Mouse (Mus musculus): ENCODE measurements around the gene Slc5a5.

Gene Slc5a5

GRCm38 (mm10) chr8:70892022-70892895 is at the start of gene Slc5a5:
Slc5a5 (minus strand) TSS chr8:70892757.
- no peak for DNase-seq (ENCODE audit: low read depth, low spot score)

GRCm38 (mm10) chr8:70941478-70941877 is 48.9 kb upstream of the Slc5a5 start:
- DNase-seq (ENCODE audit: low read depth, low spot score), result no peak

GRCm38 (mm10) chr8:70937200-70937599 is 44.6 kb upstream of the Slc5a5 start:
- DNase-seq (ENCODE audit: low read depth, low spot score), result no peak

GRCm38 (mm10) chr8:70934786-70935185 is 42.2 kb upstream of the Slc5a5 start:
- no peak for DNase-seq (ENCODE audit: low read depth, low spot score)

- no peak for DNase-seq (ENCODE audit: low read depth, low spot score)
Observed at GRCm38 (mm10) chr8:70933036-70933435, 40.5 kb upstream of the Slc5a5 start.

- no peak for DNase-seq (ENCODE audit: low read depth, low spot score)
Observed at GRCm38 (mm10) chr8:70931731-70932130, 39.2 kb upstream of the Slc5a5 start.

GRCm38 (mm10) chr8:70928778-70929322 is 36.3 kb upstream of the Slc5a5 start:
- DNase-seq (ENCODE audit: low read depth, low spot score), result no peak

GRCm38 (mm10) chr8:70928096-70928495 is 35.5 kb upstream of the Slc5a5 start:
- no peak for DNase-seq (ENCODE audit: low read depth, low spot score)

- DNase-seq (ENCODE audit: low read depth, low spot score), result no peak
Observed at GRCm38 (mm10) chr8:70926396-70926795, 33.8 kb upstream of the Slc5a5 start.

- DNase-seq (ENCODE audit: low read depth, low spot score), result no peak
Observed at GRCm38 (mm10) chr8:70925754-70926153, 33.2 kb upstream of the Slc5a5 start.

- no peak for DNase-seq (ENCODE audit: low read depth, low spot score)
Observed at GRCm38 (mm10) chr8:70924151-70924550, 31.6 kb upstream of the Slc5a5 start.

GRCm38 (mm10) chr8:70920049-70920922 is 27.7 kb upstream of the Slc5a5 start:
- DNase-seq (ENCODE audit: low read depth, low spot score), result no peak

GRCm38 (mm10) chr8:70914704-70915103 is 22.1 kb upstream of the Slc5a5 start:
- DNase-seq (ENCODE audit: low read depth, low spot score), result no peak

GRCm38 (mm10) chr8:70913523-70913922 is 21.0 kb upstream of the Slc5a5 start:
- DNase-seq (ENCODE audit: low read depth, low spot score), result no peak

GRCm38 (mm10) chr8:70912955-70913354 is 20.4 kb upstream of the Slc5a5 start:
- no peak for DNase-seq (ENCODE audit: low read depth, low spot score)

- no peak for DNase-seq (ENCODE audit: low read depth, low spot score)
Observed at GRCm38 (mm10) chr8:70911596-70911995, 19.0 kb upstream of the Slc5a5 start.

GRCm38 (mm10) chr8:70907518-70907917 is 15.0 kb upstream of the Slc5a5 start:
- no peak for DNase-seq (ENCODE audit: low read depth, low spot score)

GRCm38 (mm10) chr8:70905831-70906736 is 13.5 kb upstream of the Slc5a5 start, which contains the start of gene Map1s:
Map1s (plus strand) TSS chr8:70905932.
- DNase-seq (ENCODE audit: low read depth, low spot score), result peak; percentile 86

GRCm38 (mm10) chr8:70905463-70905830 is 12.9 kb upstream of the Slc5a5 start:
- no peak for DNase-seq (ENCODE audit: low read depth, low spot score)

- no peak for DNase-seq (ENCODE audit: low read depth, low spot score)
Observed at GRCm38 (mm10) chr8:70904532-70904931, 12.0 kb upstream of the Slc5a5 start.

GRCm38 (mm10) chr8:70903582-70903981 is 11.0 kb upstream of the Slc5a5 start:
- DNase-seq (ENCODE audit: low read depth, low spot score), result no peak
